Mouse (Mus musculus): ENCODE measurements at regions not wholly inside any gene's neighbourhood (a gene's known extent, or its start where the extent isn't known, plus 50 kb on each side); places are given as distances from the start of the nearest gene placed in this dataset.

DNA sequence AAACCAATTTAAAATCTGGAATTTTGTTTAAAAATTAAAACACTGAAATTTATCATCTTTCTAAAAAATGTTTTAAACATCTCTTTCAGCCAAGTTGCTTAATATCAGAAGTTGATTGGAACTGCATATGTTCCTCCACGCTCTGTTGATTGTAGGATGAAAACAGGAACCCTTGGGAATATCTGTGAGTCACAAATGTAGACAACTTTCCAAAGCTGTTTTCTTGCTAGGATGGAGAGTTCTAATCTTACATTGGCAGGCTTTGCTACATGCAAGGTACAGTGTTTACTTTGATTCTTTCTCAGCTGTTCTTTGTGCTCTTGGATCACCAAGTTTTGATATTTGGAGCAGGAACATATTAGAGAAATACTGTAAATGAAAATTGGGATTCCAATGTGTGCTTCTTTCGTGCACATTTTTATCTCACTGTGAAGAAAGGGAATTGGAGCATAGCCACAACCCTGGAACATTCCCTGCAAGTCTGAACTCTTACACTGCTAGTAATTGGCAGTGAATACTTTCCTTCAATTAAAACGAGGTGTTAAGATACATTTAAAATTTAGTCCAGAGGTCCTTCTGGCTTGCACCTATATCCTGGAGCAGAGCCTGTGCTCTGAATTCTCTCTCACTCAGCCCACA lies 131.0 kb upstream of the Wdr75 start:
- no peak overlapping the region for H3K4me3 ChIP-seq (ENCODE audit: low read depth, low read length)
- H3K27ac ChIP-seq (ENCODE audit: low read depth, low read length), result no peak overlapping the region
- ATAC-seq, result no peak
- no peak overlapping the region for H3K9ac ChIP-seq
- no peaks in the 10 kb centered on the region for H3K9me3 ChIP-seq (ENCODE audit: low read length)
- H3K4me1 ChIP-seq (ENCODE audit: insufficient read depth), result no peaks in the 10 kb centered on the region
- H3K4me2 ChIP-seq (ENCODE audit: low read depth), result no peak overlapping the region
- no peaks in the 10 kb centered on the region for H3K36me3 ChIP-seq (ENCODE audit: insufficient read depth)
- H3K27me3 ChIP-seq (ENCODE audit: insufficient read depth, low read length), result no peaks in the 10 kb centered on the region
- no peak for DNase-seq
- WGBS, result 64% methylated on average over 3 of the region's 3 CpGs
- no peak for TF ChIP-seq CTCF (IDR thresholded peaks at IDR 0.05; ENCODE audit: low read depth)

GRCm38 (mm10) chr1:45672443-45673156 lies 122.4 kb upstream of the Wdr75 start:
- H3K4me3 ChIP-seq (ENCODE audit: low read depth, low read length), result no peak overlapping the region
- no peaks in the 10 kb centered on the region for H3K4me1 ChIP-seq (ENCODE audit: insufficient read depth)
- no peak overlapping the region for H3K9ac ChIP-seq
- no peaks in the 10 kb centered on the region for H3K9me3 ChIP-seq (ENCODE audit: low read length)
- peak; percentile 52 for TF ChIP-seq CTCF (IDR thresholded peaks at IDR 0.05; ENCODE audit: low read depth)
- WGBS, result 45% methylated on average over 5 of the region's 5 CpGs
- no peaks in the 10 kb centered on the region for H3K27me3 ChIP-seq (ENCODE audit: insufficient read depth, low read length)
- no peaks in the 10 kb centered on the region for H3K36me3 ChIP-seq (ENCODE audit: insufficient read depth)
- ATAC-seq (peak; percentile 78), DNase-seq (peak; percentile 57)
- no peak overlapping the region for H3K4me2 ChIP-seq (ENCODE audit: low read depth)
- no peak overlapping the region for H3K27ac ChIP-seq (ENCODE audit: low read depth, low read length)

GRCm38 (mm10) chr1:45675771-45676439 lies 119.1 kb upstream of the Wdr75 start:
- no peak overlapping the region for H3K4me2 ChIP-seq (ENCODE audit: low read depth)
- H3K9me3 ChIP-seq (ENCODE audit: low read length), result no peaks in the 10 kb centered on the region
- no peak for ATAC-seq
- no peaks in the 10 kb centered on the region for H3K4me1 ChIP-seq (ENCODE audit: insufficient read depth)
- no peaks in the 10 kb centered on the region for H3K27me3 ChIP-seq (ENCODE audit: insufficient read depth, low read length)
- no peak for TF ChIP-seq CTCF (IDR thresholded peaks at IDR 0.05; ENCODE audit: low read depth)
- 89% methylated on average over 5 of the region's 5 CpGs for WGBS
- DNase-seq, result no peak
- H3K27ac ChIP-seq (ENCODE audit: low read depth, low read length), result no peak overlapping the region
- no peak overlapping the region for H3K9ac ChIP-seq
- no peaks in the 10 kb centered on the region for H3K36me3 ChIP-seq (ENCODE audit: insufficient read depth)
- no peak overlapping the region for H3K4me3 ChIP-seq (ENCODE audit: low read depth, low read length)

- no peaks in the 10 kb centered on the region for H3K4me1 ChIP-seq (ENCODE audit: insufficient read depth)
- no peak overlapping the region for H3K4me2 ChIP-seq (ENCODE audit: low read depth)
- H3K9ac ChIP-seq, result no peak overlapping the region
- H3K27ac ChIP-seq (ENCODE audit: low read depth, low read length), result no peak overlapping the region
- TF ChIP-seq CTCF (IDR thresholded peaks at IDR 0.05; ENCODE audit: low read depth), result no peak
- no peak for DNase-seq
- no peaks in the 10 kb centered on the region for H3K9me3 ChIP-seq (ENCODE audit: low read length)
- WGBS, result 88% methylated on average over 8 of the region's 8 CpGs
- ATAC-seq, result no peak
- H3K36me3 ChIP-seq (ENCODE audit: insufficient read depth), result no peaks in the 10 kb centered on the region
- H3K4me3 ChIP-seq (ENCODE audit: low read depth, low read length), result no peak overlapping the region
- H3K27me3 ChIP-seq (ENCODE audit: insufficient read depth, low read length), result no peaks in the 10 kb centered on the region
These were observed 114.8 kb upstream of the Wdr75 start for GRCm38 (mm10) chr1:45679964-45680709.

GRCm38 (mm10) chr1:45700893-45701292 lies 94.1 kb upstream of the Wdr75 start:
- H3K4me1 ChIP-seq (ENCODE audit: insufficient read depth), result no peaks in the 10 kb centered on the region
- ATAC-seq (no peak), DNase-seq (no peak)
- H3K27ac ChIP-seq (ENCODE audit: low read depth, low read length), result no peak overlapping the region
- no peaks in the 10 kb centered on the region for H3K27me3 ChIP-seq (ENCODE audit: insufficient read depth, low read length)
- H3K4me3 ChIP-seq (ENCODE audit: low read depth, low read length), result no peak overlapping the region
- no peaks in the 10 kb centered on the region for H3K9me3 ChIP-seq (ENCODE audit: low read length)
- no peak overlapping the region for H3K9ac ChIP-seq
- WGBS, result 62% methylated on average over 1 of the region's 1 CpGs
- no peak overlapping the region for H3K4me2 ChIP-seq (ENCODE audit: low read depth)
- TF ChIP-seq CTCF (IDR thresholded peaks at IDR 0.05; ENCODE audit: low read depth), result no peak
- H3K36me3 ChIP-seq (ENCODE audit: insufficient read depth), result no peaks in the 10 kb centered on the region

- Histone ChIP-seq H3K27ac (ENCODE audit: low read depth, low read length) (no peak overlapping the region), H3K36me3 (ENCODE audit: insufficient read depth) (no peaks in the 10 kb centered on the region), H3K9me3 (ENCODE audit: low read length) (no peaks in the 10 kb centered on the region), H3K4me1 (ENCODE audit: insufficient read depth) (no peaks in the 10 kb centered on the region), H3K4me2 (ENCODE audit: low read depth) (no peak overlapping the region), H3K9ac (no peak overlapping the region), H3K27me3 (ENCODE audit: insufficient read depth, low read length) (no peaks in the 10 kb centered on the region), H3K4me3 (ENCODE audit: low read depth, low read length) (no peak overlapping the region)
- no peak for DNase-seq
- no peak for TF ChIP-seq CTCF (IDR thresholded peaks at IDR 0.05; ENCODE audit: low read depth)
- WGBS, result 90% methylated on average over 1 of the region's 1 CpGs
- no peak for ATAC-seq
These were observed 93.5 kb upstream of the Wdr75 start for GRCm38 (mm10) chr1:45701516-45701915.
